Mouse (Mus musculus) intestine, embryonic 16.5 days (tissue): ENCODE data around the gene Ptprk. TPM values are rescaled to one million over a fixed set of nuclear protein-coding genes. Genes with fewer than 3 reads are reported as not detected.

Experiments used
- ATAC-seq: fragments of 200-750 bp; cut with Nextera tagmentation; 2 replicates; pipeline ENCODE4 v1.8.0; 2017; ENCODE audit warnings: moderate TSS enrichment, moderate library complexity
- H3K27ac ChIP-seq: fragments of 300-500 bp; sonication (generic); 2 replicates; pipeline ENCODE4 v1.5.1; 2014; ENCODE audit warnings: mild to moderate bottlenecking, low read length
- H3K27me3 ChIP-seq: fragments of 300-500 bp; sonication (generic); replicated peaks from 2 replicates; pipeline ENCODE4 v1.6.1; 2014; ENCODE audit warnings: low read length, control low read depth, mixed read lengths; ENCODE audit not compliant: control insufficient read depth, insufficient read depth
- H3K36me3 ChIP-seq: fragments of 300-500 bp; sonication (generic); 2 replicates; pipeline ENCODE4 v1.6.1; 2014; ENCODE audit warnings: low read length, control low read depth; ENCODE audit not compliant: control insufficient read depth, insufficient read depth
- H3K4me1 ChIP-seq: fragments of 300-500 bp; sonication (generic); 2 replicates; pipeline ENCODE4 v1.6.1; 2014; ENCODE audit warnings: low read length, control low read depth, mixed read lengths; ENCODE audit not compliant: control insufficient read depth, insufficient read depth
- H3K4me2 ChIP-seq: fragments of 300-500 bp; sonication (generic); 2 replicates; pipeline ENCODE4 v1.6.1; 2014; ENCODE audit warnings: low read depth, low read length, control low read depth
- H3K4me3 ChIP-seq: fragments of 300-500 bp; sonication (generic); 2 replicates; pipeline ENCODE4 v1.5.1; 2014; ENCODE audit warnings: mild to moderate bottlenecking, low read length
- H3K9ac ChIP-seq: fragments of 300-500 bp; sonication (generic); 2 replicates; pipeline ENCODE4 v1.6.1; 2014; ENCODE audit warnings: low read depth, low read length
- H3K9me3 ChIP-seq: fragments of 300-500 bp; sonication (generic); 2 replicates; pipeline ENCODE4 v1.6.1; 2016; ENCODE audit warnings: low read length, control low read depth; ENCODE audit not compliant: control insufficient read depth
- WGBS: fragments of 180-500 bp; shearing (Covaris S2); extraction: QIAGEN DNeasy Blood & Tissue Kit; methylation state at CpG from one replicate; pipeline ENCODE4 v1.1.7; 2014; 5-methylcytosine and 5-hydroxymethylcytosine counted together
- microRNA-seq: library from miRNA; unstranded; fragments of <30 nt; microRNA quantifications from one replicate; pipeline ENCODE4, GENCODE M21; 2016
- polyA plus RNA-seq: library from polyadenylated mRNA; unstranded; fragments of >200 nt; fragmentation: Nextera tagmentation; extraction: Ambion mirVana; gene quantifications from 2 replicates; pipeline ENCODE4 v1.2.1, GENCODE M21; 2015

The Ptprk gene
- polyA plus RNA-seq, 1 experiment from 2014 or later: 34.6 TPM

GRCm38 (mm10) chr10:28636096-28636495, 561.5 kb downstream of the Ptprk start:
- Histone ChIP-seq H3K4me3 (no peak overlapping the region), H3K9me3 (no peaks in the 10 kb centered on the region), H3K36me3 (no peaks in the 10 kb centered on the region), H3K27ac (no peak overlapping the region), H3K4me2 (no peak overlapping the region), H3K9ac (no peak overlapping the region), H3K27me3 (no peaks in the 10 kb centered on the region), H3K4me1 (no peaks in the 10 kb centered on the region)
- no peak for ATAC-seq

- H3K27me3 ChIP-seq: no peaks in the 10 kb centered on the region
- ATAC-seq: no peak
Measured at GRCm38 (mm10) chr10:28641887-28642286, 567.3 kb downstream of the Ptprk start.

More at GRCm38 (mm10) chr10:28641887-28642286, 567.3 kb downstream of the Ptprk start:
- Histone ChIP-seq H3K4me3 (no peak overlapping the region), H3K9ac (no peak overlapping the region), H3K36me3 (no peaks in the 10 kb centered on the region), H3K4me1 (no peaks in the 10 kb centered on the region), H3K9me3 (no peaks in the 10 kb centered on the region), H3K4me2 (no peak overlapping the region), H3K27ac (no peak overlapping the region)
- WGBS: 92% methylated on average over 2 of the region's 2 CpGs

Small RNA genes within 50 kb of the gene (microRNA-seq; reads per million reads assigned to microRNA genes)
- gene Gm22370: not detected
